29 mouse cellular contexts compared by ENCODE assay signal in the genomic region with DNA sequence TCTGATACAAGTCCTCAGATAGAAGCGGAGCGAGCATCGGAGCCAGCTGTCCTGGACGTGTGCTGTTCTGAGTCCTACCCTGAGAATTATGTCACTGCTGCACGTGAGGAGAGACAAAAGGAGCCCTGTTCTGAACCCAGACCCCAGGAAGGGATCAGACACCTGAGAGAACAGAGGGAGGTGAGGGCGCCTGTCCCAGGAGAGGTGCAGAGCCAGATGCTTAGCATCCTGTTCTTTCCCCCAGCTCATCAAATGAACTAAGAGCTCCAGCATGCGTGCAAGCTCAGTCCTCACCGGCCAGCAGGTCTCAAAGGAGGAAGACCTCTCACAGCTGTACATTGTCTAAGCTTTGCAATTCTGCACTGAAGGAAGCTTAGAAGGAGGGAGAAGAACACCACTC. TPM values are rescaled to one million over a fixed set of nuclear protein-coding genes. Genes with fewer than 3 reads are reported as not detected.
"Had no signal": no experiment of that assay in that cellular context is flagged by ENCODE, and none has a peak within 500 bp of the region (broad histone marks: within the 10 kb centered on the region; RNA-seq: fewer than 3 reads in every experiment).

No protein-coding gene starts in this region.

- H3K9ac ChIP-seq: embryonic facial prominence, embryonic 12.5 days; embryonic facial prominence, embryonic 13.5 days; embryonic facial prominence, embryonic 15.5 days; forebrain, embryonic 12.5 days; forebrain, embryonic 13.5 days; forebrain, embryonic 15.5 days; forebrain, postnatal 0 days had no signal

- DNase-seq: cerebellum, adult 18-20 months; cerebellum, adult 2 months; cerebellum, adult 8-10 months; cerebellum, adult 9-10 months; cerebellum, adult 9-11 months; cerebellum, postnatal 10 days; cerebellum, postnatal 14 days; cerebellum, postnatal 25 days; cerebellum, postnatal 36 days; embryo, embryonic 11 days; forebrain, postnatal 0 days; gastrocnemius, adult 2 months; gastrocnemius, postnatal 10 days; gastrocnemius, postnatal 14 days; gastrocnemius, postnatal 25 days; gastrocnemius, postnatal 36 days; heart, adult 11 months; heart, adult 18-20 months; heart, adult 2 months had no signal

- H3K4me2 ChIP-seq: embryonic facial prominence, embryonic 12.5 days; embryonic facial prominence, embryonic 13.5 days; embryonic facial prominence, embryonic 15.5 days; forebrain, embryonic 12.5 days; forebrain, embryonic 13.5 days; forebrain, embryonic 15.5 days had no signal

- H3K27me3 ChIP-seq: embryonic facial prominence, embryonic 12.5 days; embryonic facial prominence, embryonic 15.5 days; forebrain, embryonic 12.5 days; forebrain, embryonic 13.5 days; forebrain, embryonic 15.5 days had no signal

- H3K36me3 ChIP-seq: forebrain, embryonic 10.5 days; forebrain, embryonic 12.5 days; forebrain, embryonic 15.5 days had no signal

- H3K4me3 ChIP-seq: embryonic facial prominence, embryonic 12.5 days; embryonic facial prominence, embryonic 13.5 days; embryonic facial prominence, embryonic 15.5 days; erythroblast, embryonic 14.5 days; forebrain, embryonic 10.5 days; forebrain, embryonic 12.5 days; forebrain, embryonic 13.5 days; forebrain, embryonic 15.5 days; gastrocnemius, adult 2 months; heart, adult 2 months had no signal

- H3K9me3 ChIP-seq: embryonic facial prominence, embryonic 12.5 days; embryonic facial prominence, embryonic 13.5 days; embryonic facial prominence, embryonic 15.5 days; forebrain, embryonic 10.5 days; forebrain, embryonic 12.5 days; forebrain, embryonic 13.5 days; forebrain, embryonic 15.5 days had no signal

- H3K4me1 ChIP-seq: embryonic facial prominence, embryonic 12.5 days; embryonic facial prominence, embryonic 15.5 days; forebrain, embryonic 12.5 days; forebrain, embryonic 13.5 days; forebrain, embryonic 15.5 days had no signal

- ATAC-seq: forebrain, embryonic 13.5 days; forebrain, embryonic 14.5 days; forebrain, embryonic 15.5 days; forebrain, embryonic 16.5 days; forebrain, postnatal 0 days had no signal

- H3K27ac ChIP-seq: embryonic facial prominence, embryonic 12.5 days; embryonic facial prominence, embryonic 13.5 days; embryonic facial prominence, embryonic 15.5 days; forebrain, embryonic 10.5 days; forebrain, embryonic 12.5 days; forebrain, embryonic 13.5 days; forebrain, embryonic 15.5 days; gastrocnemius, adult 2 months; heart, adult 2 months had no signal

RNA-seq across cellular contexts. Expression of a gene that starts 16.8 kb away (rescaled TPM):
- polyA plus RNA-seq: erythroblast, embryonic 14.5 days had no signal
